8 mouse cellular contexts compared by ENCODE assay signal in genomic region chr2:29123907-29124569, GRCm38 (mm10). TPM values are rescaled to one million over a fixed set of nuclear protein-coding genes. Genes with fewer than 3 reads are reported as not detected.
A peak's percentile ranks its signal among the peaks of the same experiment; 100 is the strongest.
DNase-seq lines count a peak whose midpoint lies in the region; ATAC-seq and TF ChIP-seq lines count a peak whose summit lies in the region.

TSS of gene Setx (plus strand) at chr2:29124181.

- no peak for TF ChIP-seq CTCF in left cerebral cortex, adult 2 months (IDR thresholded peaks at IDR 0.05)

- H3K4me3 ChIP-seq in left cerebral cortex, adult 2 months: peak within 1 kb of the TSS; percentile 97
- H3K4me3 ChIP-seq in forebrain, embryonic 15.5 days: peak within 1 kb of the TSS; percentile 94
- peak within 1 kb of the TSS; percentile 78 for H3K4me3 ChIP-seq in hindbrain, embryonic 11.5 days (ENCODE audit: low read depth, low read length)
- peak within 1 kb of the TSS; percentile 82 for H3K4me3 ChIP-seq in limb, embryonic 13.5 days
- peak within 1 kb of the TSS; percentile 89 for H3K4me3 ChIP-seq in neural tube, embryonic 15.5 days (replicated peaks)

- H3K36me3 ChIP-seq in forebrain, embryonic 15.5 days: peaks cover 5% of the 10 kb centered on the region; the same call in 1 of the 2 replicates
- H3K36me3 ChIP-seq in hindbrain, embryonic 11.5 days (ENCODE audit: control insufficient read depth, insufficient read depth, low read length): no peaks in the 10 kb centered on the region
- peaks cover 24% of the 10 kb centered on the region for H3K36me3 ChIP-seq in limb, embryonic 13.5 days
- peaks cover 5% of the 10 kb centered on the region for H3K36me3 ChIP-seq in neural tube, embryonic 15.5 days

- DNase-seq in left cerebral cortex, adult 2 months (ENCODE audit: extremely low spot score in 1 of 2, low spot score in 2 of 2): no peak
- DNase-seq in left cerebral cortex, adult 11 months (ENCODE audit: low spot score): no peak
- no peak for DNase-seq in adrenal gland, postnatal 36 days
- peak; percentile 7 for DNase-seq in hindbrain, embryonic 11.5 days (ENCODE audit: low spot score)
- no peak for DNase-seq in right cerebral cortex, postnatal 4 days

- intact Hi-C loops in left cerebral cortex, adult 2 months (cut with DNase I): loop anchor here (5.0 to 10.0 kb wide), 2 partner anchors 62 to 1861 kb away; partner anchors contain the start of genes BC005624, Ttf1 and Usp20

- peaks cover 13% of the 10 kb centered on the region for H3K4me1 ChIP-seq in forebrain, embryonic 15.5 days
- no peaks in the 10 kb centered on the region for H3K4me1 ChIP-seq in hindbrain, embryonic 11.5 days (replicated peaks; ENCODE audit: control insufficient read depth, insufficient read depth, low read length)
- peaks cover 12% of the 10 kb centered on the region for H3K4me1 ChIP-seq in limb, embryonic 13.5 days
- H3K4me1 ChIP-seq in neural tube, embryonic 15.5 days: peaks cover 12% of the 10 kb centered on the region

- no peaks in the 10 kb centered on the region for H3K9me3 ChIP-seq in forebrain, embryonic 15.5 days
- no peaks in the 10 kb centered on the region for H3K9me3 ChIP-seq in hindbrain, embryonic 11.5 days (ENCODE audit: control insufficient read depth, low read length)
- H3K9me3 ChIP-seq in limb, embryonic 13.5 days: no peaks in the 10 kb centered on the region
- H3K9me3 ChIP-seq in neural tube, embryonic 15.5 days (replicated peaks): no peaks in the 10 kb centered on the region

- H3K4me2 ChIP-seq in forebrain, embryonic 15.5 days (replicated peaks): peak within 1 kb of the TSS; percentile 80
- H3K4me2 ChIP-seq in hindbrain, embryonic 11.5 days (replicated peaks; ENCODE audit: low read depth, low read length): peak within 1 kb of the TSS; percentile 77
- H3K4me2 ChIP-seq in limb, embryonic 13.5 days (replicated peaks): peak within 1 kb of the TSS; percentile 81
- H3K4me2 ChIP-seq in neural tube, embryonic 15.5 days: peak within 1 kb of the TSS; percentile 78

- peak within 1 kb of the TSS; percentile 96 for H3K27ac ChIP-seq in left cerebral cortex, adult 2 months
- H3K27ac ChIP-seq in forebrain, embryonic 15.5 days (replicated peaks): peak within 1 kb of the TSS; percentile 95
- H3K27ac ChIP-seq in hindbrain, embryonic 11.5 days (ENCODE audit: low read depth, low read length): peak within 1 kb of the TSS; percentile 93
- peak within 1 kb of the TSS; percentile 93 for H3K27ac ChIP-seq in limb, embryonic 13.5 days
- peak within 1 kb of the TSS; percentile 94 for H3K27ac ChIP-seq in neural tube, embryonic 15.5 days (replicated peaks)

- H3K9ac ChIP-seq in forebrain, embryonic 15.5 days (replicated peaks): peak within 1 kb of the TSS; percentile 92
- H3K9ac ChIP-seq in hindbrain, embryonic 11.5 days (ENCODE audit: low read depth, low read length): peak within 1 kb of the TSS; percentile 85
- peak within 1 kb of the TSS; percentile 92 for H3K9ac ChIP-seq in limb, embryonic 13.5 days
- H3K9ac ChIP-seq in neural tube, embryonic 15.5 days (replicated peaks): peak within 1 kb of the TSS; percentile 84

- 66% methylated on average over 14 of the region's 14 CpGs for WGBS in forebrain, embryonic 15.5 days
- 74% methylated on average over 14 of the region's 14 CpGs for WGBS in hindbrain, embryonic 11.5 days
- 66% methylated on average over 14 of the region's 14 CpGs for WGBS in limb, embryonic 13.5 days
- 63% methylated on average over 14 of the region's 14 CpGs for WGBS in neural tube, embryonic 15.5 days

- H3K27me3 ChIP-seq in forebrain, embryonic 15.5 days: no peaks in the 10 kb centered on the region
- no peaks in the 10 kb centered on the region for H3K27me3 ChIP-seq in hindbrain, embryonic 11.5 days (ENCODE audit: control insufficient read depth, insufficient read depth, low read length)
- H3K27me3 ChIP-seq in limb, embryonic 13.5 days: no peaks in the 10 kb centered on the region
- no peaks in the 10 kb centered on the region for H3K27me3 ChIP-seq in neural tube, embryonic 15.5 days (replicated peaks)

- 0 out of 2 replicates have a peak, but pooled peaks have one; percentile 12 for ATAC-seq in forebrain, embryonic 15.5 days (replicated peaks)
- no peak for ATAC-seq in hindbrain, embryonic 11.5 days (ENCODE audit: low FRiP score)
- no peak for ATAC-seq in limb, embryonic 13.5 days (ENCODE audit: low FRiP score, low read depth)
- ATAC-seq in neural tube, embryonic 15.5 days (ENCODE audit: low FRiP score): 0 out of 2 replicates have a peak, but pooled peaks have one; percentile 1

RNA-seq across cellular contexts. Expression of gene Setx, which starts in this region (rescaled TPM):
- total RNA-seq in left cerebral cortex, adult 2 months (2021): 10 to 100 TPM; 46.6 to 49.4 TPM
- 10 to 100 TPM; 31.6 to 35.3 TPM for total RNA-seq in adrenal gland, postnatal 36 days (2021)
- polyA plus RNA-seq in forebrain, embryonic 15.5 days (2015; fragmentation: Nextera tagmentation; extraction: Ambion mirVana): 13.7 and 14.0 TPM in 2 replicates
- 12.6 and 21.8 TPM in 2 replicates for polyA plus RNA-seq in hindbrain, embryonic 11.5 days (2014; fragmentation: Nextera tagmentation; extraction: Ambion mirVana)
- 9.8 and 11.1 TPM in 2 replicates for polyA plus RNA-seq in limb, embryonic 13.5 days (2015; fragmentation: Nextera tagmentation; extraction: Ambion mirVana)
- polyA plus RNA-seq in neural tube, embryonic 15.5 days (2015; fragmentation: Nextera tagmentation; extraction: Ambion mirVana): 10.2 and 11.5 TPM in 2 replicates

Comparison
In these comparisons a context has a peak if more than half of its experiments do, and no peak if none do; other contexts are left out.
1. ATAC-seq: peak in forebrain, embryonic 15.5 days (single experiment) and neural tube, embryonic 15.5 days (single experiment); none in hindbrain, embryonic 11.5 days (single experiment) and limb, embryonic 13.5 days (single experiment).
2. Peak in every context shown above with its lines, with median percentiles within 50 percentile points of each other: H3K27ac ChIP-seq, H3K4me3 ChIP-seq, H3K4me2 ChIP-seq and H3K9ac ChIP-seq.